Mouse (Mus musculus) C2C12 (cell line): Measurements from ENCODE around the gene Dctd. TPM values are rescaled to one million over a fixed set of nuclear protein-coding genes. Genes with fewer than 3 reads are reported as not detected.
"Not testable (repeated sequence)": the region's sequence is repeated elsewhere in the genome, so short reads cannot be mapped to it uniquely, and the experiment has no call there.

Experiments
- H3K27me3 ChIP-seq: one replicate; pipeline ENCODE4 v1.6.1; 2011; ENCODE audit not compliant: control insufficient read depth, insufficient read depth, insufficient read length
- H3K36me3 ChIP-seq: one replicate; pipeline ENCODE4 v1.6.1; 2011; ENCODE audit not compliant: control insufficient read depth, insufficient read depth
- H3K4me3 ChIP-seq: one replicate; pipeline ENCODE4 v1.5.1; 2011; ENCODE audit warnings: mild to moderate bottlenecking, control low read depth; ENCODE audit not compliant: poor library complexity, insufficient read depth, severe bottlenecking
- H3K79me2 ChIP-seq: one replicate; pipeline ENCODE4 v1.6.1; 2011; ENCODE audit not compliant: control insufficient read depth, insufficient read depth
- H3K79me3 ChIP-seq: one replicate; pipeline ENCODE4 v1.6.1; 2011; ENCODE audit warnings: low read depth, control low read depth
- H3ac ChIP-seq: one replicate; pipeline ENCODE3; 2011; ENCODE audit warnings: low read depth; ENCODE audit not compliant: control insufficient read depth, insufficient read length
- CEBPB ChIP-seq: IDR thresholded peaks from one replicate; pipeline ENCODE4 v1.6.1; 2011; ENCODE audit warnings: low read depth, mild to moderate bottlenecking, control low read depth, moderate library complexity
- CTCF ChIP-seq: IDR thresholded peaks from one replicate; pipeline ENCODE4 v1.5.1; 2011; ENCODE audit not compliant: control insufficient read depth, insufficient read depth, insufficient read length
- FOSL1 ChIP-seq: IDR thresholded peaks from one replicate; pipeline ENCODE4 v1.8.0; 2011; ENCODE audit warnings: mild to moderate bottlenecking, low read length; ENCODE audit not compliant: poor library complexity, insufficient read depth, severe bottlenecking
- MAX ChIP-seq: IDR thresholded peaks from one replicate; pipeline ENCODE4 v1.6.1; 2011; ENCODE audit warnings: mild to moderate bottlenecking, control low read depth
- MYOD1 ChIP-seq: IDR thresholded peaks from one replicate; pipeline ENCODE4 v1.6.1; 2011; ENCODE audit warnings: low read depth; ENCODE audit not compliant: control insufficient read depth, insufficient read length
- MYOG ChIP-seq: IDR thresholded peaks from one replicate; pipeline ENCODE4 v1.6.1; 2011; ENCODE audit not compliant: control insufficient read depth, insufficient read length; ENCODE audit errors: extremely low read depth
- USF1 ChIP-seq: IDR thresholded peaks from one replicate; pipeline ENCODE4 v1.6.1; 2011; ENCODE audit warnings: low read depth, mild to moderate bottlenecking, control low read depth, moderate library complexity
- polyA plus RNA-seq: library from polyadenylated mRNA; unstranded; fragments of >200 nt; fragmentation: generic; extraction: Trizol; gene quantifications from one replicate; pipeline ENCODE4 v1.2.1, GENCODE M21; 2012; ENCODE audit warnings: missing spikeins

Dctd gene
- polyA plus RNA-seq, 1 experiment: 27.2 TPM

DNA sequence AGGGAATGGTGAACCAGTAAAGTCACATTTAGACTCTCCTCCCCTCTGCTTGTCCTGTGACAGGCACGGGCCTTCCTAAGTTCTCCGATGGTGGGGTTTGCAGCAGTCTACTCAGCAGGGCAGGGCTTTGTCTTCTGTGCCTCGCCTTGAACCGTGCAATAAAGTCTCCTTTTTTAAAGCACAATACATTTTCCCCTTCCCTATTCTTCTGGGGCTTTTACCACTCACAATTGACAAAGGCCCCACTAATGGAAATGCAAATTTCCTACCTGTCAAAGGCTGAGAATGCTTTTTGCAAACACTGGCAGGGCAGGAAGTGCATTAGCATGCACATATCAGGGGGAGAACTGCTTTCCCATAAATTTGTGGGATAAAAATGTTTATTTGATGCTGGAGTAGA is 80.1 kb downstream of the Dctd start:
- no peak for TF ChIP-seq CTCF
- TF ChIP-seq CEBPB: no peak
- no peak for TF ChIP-seq MYOG
- TF ChIP-seq USF1: no peak
- no peak for TF ChIP-seq MYOD1
- TF ChIP-seq MAX: no peak
- TF ChIP-seq FOSL1: no peak
- Histone ChIP-seq H3ac (no peak overlapping the region), H3K4me3 (no peak overlapping the region), H3K79me3 (no peaks in the 10 kb centered on the region), H3K79me2 (no peaks in the 10 kb centered on the region), H3K36me3 (no peaks in the 10 kb centered on the region), H3K27me3 (no peaks in the 10 kb centered on the region)

DNA sequence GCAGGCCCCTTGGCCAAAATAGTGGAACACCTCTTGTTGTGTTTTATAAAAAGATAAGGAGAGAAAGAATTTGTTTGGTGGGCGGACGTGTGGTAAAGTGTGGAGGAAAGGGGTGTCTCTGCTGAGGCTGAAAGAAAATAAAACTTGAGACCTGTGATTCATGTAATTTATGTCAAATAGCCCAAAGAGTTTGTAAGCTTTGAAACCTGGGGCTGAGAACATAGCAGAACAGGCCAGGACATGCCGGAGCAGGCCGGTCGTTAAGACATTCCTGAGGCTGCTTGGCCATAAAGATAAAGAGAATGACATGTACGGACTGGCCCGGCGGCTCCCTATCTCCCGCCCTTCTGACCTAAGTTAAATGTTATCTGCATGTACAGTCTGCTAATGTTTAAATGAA is 81.3 kb downstream of the Dctd start:
- not testable (repeated sequence) for H3K4me3 ChIP-seq, H3K79me2 ChIP-seq, H3K27me3 ChIP-seq, H3K36me3 ChIP-seq, H3ac ChIP-seq, H3K79me3 ChIP-seq

DNA sequence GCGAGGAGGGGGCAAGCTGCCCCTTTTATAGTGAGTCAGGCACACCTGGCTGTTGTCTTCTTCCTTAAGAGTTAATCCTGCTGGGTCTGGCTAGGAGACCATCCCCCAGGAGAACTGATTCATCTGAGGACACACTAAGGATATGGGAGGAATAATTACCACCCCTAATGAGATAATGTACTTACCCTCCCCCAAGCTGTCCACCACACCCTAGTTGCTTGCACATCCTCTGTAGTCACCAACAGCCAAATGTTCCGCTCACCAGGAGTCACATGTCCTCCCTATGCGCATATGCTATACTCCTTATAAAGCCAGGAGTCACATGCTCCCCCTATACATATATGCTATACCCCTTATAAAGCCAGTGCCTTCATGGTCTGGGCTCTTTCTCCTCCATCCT is 82.1 kb downstream of the Dctd start:
- no peak overlapping the region for H3K4me3 ChIP-seq
- TF ChIP-seq FOSL1 (no peak), MAX (no peak), CEBPB (no peak), MYOG (no peak), CTCF (no peak), USF1 (no peak), MYOD1 (no peak)
- H3K36me3 ChIP-seq: no peaks in the 10 kb centered on the region

DNA sequence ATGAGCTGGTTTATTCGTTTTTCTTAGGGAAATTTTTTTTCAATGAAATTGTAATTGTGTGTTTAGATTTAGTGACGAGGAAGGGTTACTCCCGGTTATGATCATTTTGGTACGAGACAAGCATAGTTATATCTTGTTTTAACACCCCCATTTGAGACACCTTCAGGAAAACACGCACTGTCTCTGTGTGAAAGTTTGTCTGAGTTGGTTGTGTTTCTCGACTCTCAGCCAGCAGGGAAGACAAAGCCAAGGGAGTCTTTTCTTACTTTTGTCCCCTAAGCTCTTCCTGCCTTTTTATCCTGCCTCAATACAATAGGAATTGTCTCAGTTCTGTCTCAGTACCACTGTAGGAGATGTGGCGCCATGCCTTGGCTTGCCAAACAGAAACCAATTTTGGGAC is 84.9 kb downstream of the Dctd start:
- H3K36me3 ChIP-seq: no peaks in the 10 kb centered on the region
- H3K27me3 ChIP-seq: no peaks in the 10 kb centered on the region
- no peak overlapping the region for H3ac ChIP-seq
- no peak overlapping the region for H3K4me3 ChIP-seq
- no peaks in the 10 kb centered on the region for H3K79me2 ChIP-seq
- H3K79me3 ChIP-seq: no peaks in the 10 kb centered on the region
- no peak for TF ChIP-seq MYOD1
- TF ChIP-seq MYOG: no peak
- TF ChIP-seq FOSL1: no peak

More for the DNA sequence above, 82.1 kb downstream of the Dctd start:
- H3K27me3 ChIP-seq: no peaks in the 10 kb centered on the region
- H3K79me2 ChIP-seq: no peaks in the 10 kb centered on the region
- no peak overlapping the region for H3ac ChIP-seq
- no peaks in the 10 kb centered on the region for H3K79me3 ChIP-seq

DNA sequence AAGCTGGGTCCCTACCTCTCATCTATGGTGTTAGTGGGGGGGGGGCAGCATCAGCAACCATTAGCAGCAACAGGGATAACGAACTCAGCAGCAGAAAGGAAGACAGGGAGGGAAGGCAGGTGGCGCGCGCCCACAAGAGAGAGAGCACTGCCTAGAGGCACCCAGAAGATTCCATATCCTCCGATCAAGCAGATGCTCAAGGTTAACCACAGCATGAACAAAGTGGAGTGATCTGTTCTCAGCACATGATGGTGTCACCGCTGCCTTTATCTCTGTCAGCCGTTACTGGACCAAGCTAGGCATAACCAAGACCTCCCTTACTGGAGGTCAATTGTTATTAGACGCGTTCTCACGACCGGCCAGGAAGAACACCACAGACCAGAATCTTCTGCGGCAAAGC is 89.7 kb downstream of the Dctd start:
- TF ChIP-seq MYOD1 (no peak), MAX (no peak), MYOG (no peak), FOSL1 (no peak), CEBPB (no peak), CTCF (no peak), USF1 (no peak)
- no peaks in the 10 kb centered on the region for H3K36me3 ChIP-seq
- no peaks in the 10 kb centered on the region for H3K79me3 ChIP-seq
- no peak overlapping the region for H3K4me3 ChIP-seq
- H3K27me3 ChIP-seq: no peaks in the 10 kb centered on the region
- no peak overlapping the region for H3ac ChIP-seq
- no peaks in the 10 kb centered on the region for H3K79me2 ChIP-seq

DNA sequence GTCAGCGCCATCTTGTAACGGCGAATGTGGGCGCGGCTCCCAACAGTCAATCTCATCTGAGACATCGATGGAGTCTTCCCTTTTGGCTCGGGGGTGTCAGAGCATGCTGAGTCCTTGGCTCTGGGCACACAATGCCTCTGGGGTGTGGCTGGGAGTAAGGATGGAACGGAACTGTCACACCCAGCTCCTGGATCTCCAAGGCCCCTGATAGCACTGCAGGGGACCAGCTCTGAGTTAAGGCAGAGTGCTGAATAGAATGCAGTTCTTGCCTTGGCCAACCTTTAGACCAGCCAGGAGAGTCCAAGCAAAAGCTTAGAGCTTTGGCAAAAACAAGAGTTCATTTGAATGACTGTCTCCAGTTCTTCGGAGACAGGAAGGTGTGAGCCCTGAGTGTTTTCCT is 97.1 kb downstream of the Dctd start:
- H3K27me3 ChIP-seq: no peaks in the 10 kb centered on the region
- no peak overlapping the region for H3ac ChIP-seq
- no peaks in the 10 kb centered on the region for H3K79me2 ChIP-seq
- TF ChIP-seq CTCF (no peak), CEBPB (no peak), MYOG (no peak), USF1 (no peak), FOSL1 (no peak), MYOD1 (no peak), MAX (no peak)
- H3K4me3 ChIP-seq: no peak overlapping the region
- no peaks in the 10 kb centered on the region for H3K79me3 ChIP-seq
- H3K36me3 ChIP-seq: no peaks in the 10 kb centered on the region
